In the genomic region with DNA sequence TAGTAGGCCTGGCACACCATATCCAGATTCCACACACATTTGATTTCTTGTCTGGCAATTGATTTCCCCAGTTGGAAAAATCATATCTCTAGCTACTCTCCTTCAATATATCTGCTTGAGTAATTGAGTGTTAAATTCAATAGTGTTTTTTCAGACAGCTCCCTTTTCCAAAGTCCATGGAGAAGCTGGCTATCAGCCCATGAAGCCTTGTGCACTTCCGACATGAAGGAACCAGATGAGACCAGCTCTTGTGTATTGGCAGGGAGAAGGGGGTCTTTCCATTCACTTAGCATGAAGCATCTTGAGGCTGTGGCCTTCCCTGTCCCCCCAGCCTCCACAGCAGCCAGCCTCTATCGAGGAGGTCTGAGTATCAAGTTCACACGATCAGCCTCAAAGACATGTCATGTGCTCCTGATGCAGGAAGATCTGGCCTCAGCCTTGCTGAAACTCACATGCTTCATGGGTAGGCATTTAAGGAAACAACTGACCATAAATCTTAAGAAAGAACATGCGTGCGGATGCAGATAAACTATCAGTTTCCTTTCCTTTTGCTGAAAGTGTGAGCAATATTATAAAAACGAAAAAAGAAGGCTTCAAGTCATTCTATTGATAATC, we compare ENCODE assay signal across 20 mouse cellular contexts. TPM values are rescaled to one million over a fixed set of nuclear protein-coding genes. Genes with fewer than 3 reads are reported as not detected.
A peak's percentile ranks its signal among the peaks of the same experiment; 100 is the strongest.
DNase-seq lines count a peak whose midpoint lies in the region; ATAC-seq and TF ChIP-seq lines count a peak whose summit lies in the region.
"Had no signal": no experiment of that assay in that cellular context is flagged by ENCODE, and none has a peak within 500 bp of the region (broad histone marks: within the 10 kb centered on the region; RNA-seq: fewer than 3 reads in every experiment).

No protein-coding gene starts in this region.

- no peaks in the 10 kb centered on the region for H3K27me3 ChIP-seq in intestine, embryonic 16.5 days (replicated peaks; ENCODE audit: control insufficient read depth, insufficient read depth, low read length)
- H3K27me3 ChIP-seq in intestine, embryonic 15.5 days (replicated peaks): no peaks in the 10 kb centered on the region
- no peaks in the 10 kb centered on the region for H3K27me3 ChIP-seq in lung, embryonic 14.5 days (ENCODE audit: insufficient read depth, low read length)
- no peaks in the 10 kb centered on the region for H3K27me3 ChIP-seq in liver, embryonic 12.5 days (replicated peaks)
- H3K27me3 ChIP-seq in splenic B cell, adult 2 months (ENCODE audit: control insufficient read depth, insufficient read depth, low read length, poor library complexity, severe bottlenecking): no peaks in the 10 kb centered on the region
- H3K27me3 ChIP-seq in hindbrain, postnatal 0 days (ENCODE audit: insufficient read depth, low read length): no peaks in the 10 kb centered on the region
- H3K27me3 ChIP-seq: CH12.LX; embryonic facial prominence, embryonic 15.5 days; hindbrain, embryonic 15.5 days; liver, embryonic 13.5 days had no signal

- no peak for TF ChIP-seq CTCF in lung, embryonic 14.5 days (IDR thresholded peaks at IDR 0.05; ENCODE audit: low read depth)
- TF ChIP-seq CTCF in hindbrain, postnatal 0 days (IDR thresholded peaks at IDR 0.05; ENCODE audit: low read depth): no peak

- 65% methylated on average over 6 of the region's 6 CpGs for WGBS in intestine, embryonic 16.5 days
- WGBS in intestine, embryonic 15.5 days: 69% methylated on average over 6 of the region's 6 CpGs
- WGBS in lung, embryonic 14.5 days: 53% methylated on average over 6 of the region's 6 CpGs
- WGBS in liver, embryonic 12.5 days (ENCODE audit: insufficient replicate concordance): 46% methylated on average over 6 of the region's 6 CpGs
- 77% methylated on average over 6 of the region's 6 CpGs for WGBS in hindbrain, postnatal 0 days

- H3K9ac ChIP-seq in intestine, embryonic 16.5 days (ENCODE audit: low read depth, low read length): peak overlapping the region; percentile 19; the same call in 1 of the 2 replicates
- H3K9ac ChIP-seq in intestine, embryonic 15.5 days: no peak overlapping the region
- no peak overlapping the region for H3K9ac ChIP-seq in lung, embryonic 14.5 days
- H3K9ac ChIP-seq in liver, embryonic 12.5 days: no peak overlapping the region
- H3K9ac ChIP-seq in hindbrain, postnatal 0 days (replicated peaks; ENCODE audit: low read length): no peak overlapping the region
- H3K9ac ChIP-seq: embryonic facial prominence, embryonic 15.5 days; hindbrain, embryonic 15.5 days; liver, embryonic 13.5 days; midbrain, embryonic 12.5 days had no signal

- H3K9me3 ChIP-seq in intestine, embryonic 16.5 days (ENCODE audit: control insufficient read depth, low read length): no peaks in the 10 kb centered on the region
- no peaks in the 10 kb centered on the region for H3K9me3 ChIP-seq in intestine, embryonic 15.5 days
- H3K9me3 ChIP-seq in lung, embryonic 14.5 days (ENCODE audit: low read depth, low read length): no peaks in the 10 kb centered on the region
- no peaks in the 10 kb centered on the region for H3K9me3 ChIP-seq in liver, embryonic 12.5 days (replicated peaks)
- no peaks in the 10 kb centered on the region for H3K9me3 ChIP-seq in hindbrain, postnatal 0 days (ENCODE audit: low read length)
- H3K9me3 ChIP-seq: embryonic facial prominence, embryonic 15.5 days; heart, embryonic 10.5 days; hindbrain, embryonic 15.5 days; liver, embryonic 13.5 days; midbrain, embryonic 12.5 days had no signal

- DNase-seq in lung, embryonic 14.5 days: peak; percentile 52
- no peak for DNase-seq in lung, postnatal 25 days (ENCODE audit: low spot score)
- peak; percentile 35 for DNase-seq in splenic B cell, adult 2 months (ENCODE audit: low read depth, low spot score)
- DNase-seq in right cerebral cortex, adult 2 months (ENCODE audit: low spot score in 2 of 2): no peak
- DNase-seq in hindbrain, postnatal 0 days (ENCODE audit: low spot score): no peak
- DNase-seq: adrenal gland, postnatal 10 days; cerebellum, adult 8-10 months; gastrocnemius, postnatal 14 days; heart, postnatal 14 days; layer of hippocampus, postnatal 36 days; liver, embryonic 13.5 days; lung, postnatal 10 days had no signal

- no peak overlapping the region for H3K4me3 ChIP-seq in intestine, embryonic 16.5 days (ENCODE audit: low read length)
- no peak overlapping the region for H3K4me3 ChIP-seq in intestine, embryonic 15.5 days (replicated peaks)
- no peak overlapping the region for H3K4me3 ChIP-seq in lung, embryonic 14.5 days (ENCODE audit: low read depth, low read length)
- no peak overlapping the region for H3K4me3 ChIP-seq in liver, embryonic 12.5 days
- no peak overlapping the region for H3K4me3 ChIP-seq in hindbrain, postnatal 0 days (ENCODE audit: low read length)
- H3K4me3 ChIP-seq: embryonic facial prominence, embryonic 15.5 days; heart, embryonic 10.5 days; hindbrain, embryonic 15.5 days; liver, embryonic 13.5 days; midbrain, embryonic 12.5 days had no signal

- H3K27ac ChIP-seq in intestine, embryonic 16.5 days (ENCODE audit: low read length): peak overlapping the region; percentile 66
- H3K27ac ChIP-seq in intestine, embryonic 15.5 days: no peak overlapping the region
- no peak overlapping the region for H3K27ac ChIP-seq in lung, embryonic 14.5 days (ENCODE audit: low read depth)
- H3K27ac ChIP-seq in liver, embryonic 12.5 days: 0 out of 2 replicates have a peak overlapping the region, but pooled peaks have one; percentile 72
- H3K27ac ChIP-seq in hindbrain, postnatal 0 days: no peak overlapping the region
- H3K27ac ChIP-seq: embryonic facial prominence, embryonic 15.5 days; hindbrain, embryonic 15.5 days; midbrain, embryonic 12.5 days had no signal

- peaks cover 14% of the 10 kb centered on the region for H3K4me1 ChIP-seq in intestine, embryonic 16.5 days (ENCODE audit: control insufficient read depth, insufficient read depth, low read length)
- H3K4me1 ChIP-seq in intestine, embryonic 15.5 days (replicated peaks): no peaks in the 10 kb centered on the region
- H3K4me1 ChIP-seq in lung, embryonic 14.5 days (ENCODE audit: insufficient read depth): no peaks in the 10 kb centered on the region
- H3K4me1 ChIP-seq in liver, embryonic 12.5 days: peaks cover 47% of the 10 kb centered on the region
- H3K4me1 ChIP-seq in hindbrain, postnatal 0 days (ENCODE audit: insufficient read depth, low read length): no peaks in the 10 kb centered on the region
- H3K4me1 ChIP-seq: midbrain, embryonic 12.5 days had no signal

- no peak for ATAC-seq in intestine, embryonic 16.5 days
- no peak for ATAC-seq in intestine, embryonic 15.5 days
- ATAC-seq in lung, embryonic 14.5 days (ENCODE audit: insufficient read depth): no peak
- ATAC-seq in liver, embryonic 12.5 days: no peak
- no peak for ATAC-seq in hindbrain, postnatal 0 days

- H3K36me3 ChIP-seq in intestine, embryonic 16.5 days (ENCODE audit: control insufficient read depth, insufficient read depth, low read length): no peaks in the 10 kb centered on the region
- H3K36me3 ChIP-seq in intestine, embryonic 15.5 days: no peaks in the 10 kb centered on the region
- H3K36me3 ChIP-seq in lung, embryonic 14.5 days (ENCODE audit: insufficient read depth): no peaks in the 10 kb centered on the region
- no peaks in the 10 kb centered on the region for H3K36me3 ChIP-seq in liver, embryonic 12.5 days
- H3K36me3 ChIP-seq in splenic B cell, adult 2 months (ENCODE audit: control insufficient read depth, insufficient read depth, low read length, poor library complexity, severe bottlenecking): no peaks in the 10 kb centered on the region
- no peaks in the 10 kb centered on the region for H3K36me3 ChIP-seq in hindbrain, postnatal 0 days (ENCODE audit: insufficient read depth, low read length)
- H3K36me3 ChIP-seq: embryonic facial prominence, embryonic 15.5 days; heart, embryonic 10.5 days; hindbrain, embryonic 15.5 days; liver, embryonic 13.5 days; midbrain, embryonic 12.5 days had no signal

- H3K4me2 ChIP-seq in intestine, embryonic 16.5 days (ENCODE audit: low read depth, low read length): no peak overlapping the region
- H3K4me2 ChIP-seq in intestine, embryonic 15.5 days (replicated peaks): no peak overlapping the region
- no peak overlapping the region for H3K4me2 ChIP-seq in lung, embryonic 14.5 days
- no peak overlapping the region for H3K4me2 ChIP-seq in liver, embryonic 12.5 days
- no peak overlapping the region for H3K4me2 ChIP-seq in hindbrain, postnatal 0 days (ENCODE audit: low read depth, low read length)
- H3K4me2 ChIP-seq: embryonic facial prominence, embryonic 15.5 days; hindbrain, embryonic 15.5 days; midbrain, embryonic 12.5 days had no signal

RNA-seq across cellular contexts. Expression of a gene that starts 23.1 kb away (rescaled TPM):
- 8.0 and 9.0 TPM in 2 replicates for polyA plus RNA-seq in intestine, embryonic 16.5 days (2015; fragmentation: Nextera tagmentation; extraction: Ambion mirVana)
- 11.9 and 12.3 TPM in 2 replicates for polyA plus RNA-seq in intestine, embryonic 15.5 days (2015; fragmentation: Nextera tagmentation; extraction: Ambion mirVana)
- 15.9 and 16.0 TPM in 2 replicates for polyA plus RNA-seq in lung, embryonic 14.5 days (2014; fragmentation: Nextera tagmentation; extraction: Ambion mirVana)
- 4.9 and 5.8 TPM in 2 replicates for polyA plus RNA-seq in liver, embryonic 12.5 days (2016; fragmentation: Nextera tagmentation; extraction: Ambion mirVana)
- total RNA-seq in hindbrain, postnatal 0 days (2014; rRNA removed): 29.1 and 39.5 TPM in 2 replicates
- polyA plus RNA-seq in hindbrain, postnatal 0 days (2015; fragmentation: Nextera tagmentation; extraction: Ambion mirVana): 11.4 and 12.0 TPM in 2 replicates

Comparison
In these comparisons a context has a peak if more than half of its experiments do, and no peak if none do; other contexts are left out.
1. H3K27ac ChIP-seq: peak in intestine, embryonic 16.5 days (single experiment) and liver, embryonic 12.5 days (single experiment); none in intestine, embryonic 15.5 days (single experiment), lung, embryonic 14.5 days (single experiment) and hindbrain, postnatal 0 days (single experiment).
2. DNase-seq: peak in lung, embryonic 14.5 days (single experiment) and splenic B cell, adult 2 months (single experiment); none in lung, postnatal 25 days (single experiment), right cerebral cortex, adult 2 months (0 of 2) and hindbrain, postnatal 0 days (single experiment).